Mouse (Mus musculus) induced T-regulatory cell, adult 2 months (primary cell): Measurements from ENCODE around the gene Sbf2.
A peak's percentile ranks its signal among the peaks of the same experiment; 100 is the strongest.

Experiments
- DNase-seq: peaks from one replicate; pipeline ENCODE4 v3.0.0-alpha.2; 2012; ENCODE audit warnings: low read depth

Gene Sbf2

GRCm38 (mm10) chr7:110279183-110279582, 335.5 kb downstream of the Sbf2 start:
- no peak for DNase-seq

GRCm38 (mm10) chr7:110277734-110278245, 336.9 kb downstream of the Sbf2 start:
- DNase-seq = no peak

GRCm38 (mm10) chr7:110272434-110272833, 342.3 kb downstream of the Sbf2 start:
- no peak for DNase-seq

GRCm38 (mm10) chr7:110271814-110272213, 342.9 kb downstream of the Sbf2 start:
- no peak for DNase-seq

GRCm38 (mm10) chr7:110270455-110270854, 344.3 kb downstream of the Sbf2 start:
- no peak for DNase-seq

- no peak for DNase-seq
Measured at GRCm38 (mm10) chr7:110269777-110270176, 344.9 kb downstream of the Sbf2 start.

GRCm38 (mm10) chr7:110268511-110268910, 346.2 kb downstream of the Sbf2 start:
- DNase-seq = no peak

GRCm38 (mm10) chr7:110267994-110268393, 346.7 kb downstream of the Sbf2 start:
- DNase-seq = no peak

- no peak for DNase-seq
Measured at GRCm38 (mm10) chr7:110267014-110267413, 347.7 kb downstream of the Sbf2 start.

GRCm38 (mm10) chr7:110265796-110266195, 348.9 kb downstream of the Sbf2 start:
- peak; percentile 94 for DNase-seq

- DNase-seq = no peak
Measured at GRCm38 (mm10) chr7:110263474-110263873, 351.2 kb downstream of the Sbf2 start.

GRCm38 (mm10) chr7:110262661-110263060, 352.1 kb downstream of the Sbf2 start:
- no peak for DNase-seq

GRCm38 (mm10) chr7:110261807-110262206, 352.9 kb downstream of the Sbf2 start:
- no peak for DNase-seq

GRCm38 (mm10) chr7:110259966-110260711, 354.6 kb downstream of the Sbf2 start:
- DNase-seq = no peak

- DNase-seq = no peak
Measured at GRCm38 (mm10) chr7:110258196-110258950, 356.3 kb downstream of the Sbf2 start.
